Mouse (Mus musculus): ENCODE measurements at regions not wholly inside any gene's neighbourhood (a gene's known extent, or its start where the extent isn't known, plus 50 kb on each side); places are given as distances from the start of the nearest gene placed in this dataset.

- no peak for TF ChIP-seq CTCF (IDR thresholded peaks at IDR 0.05; ENCODE audit: low read depth)
- ATAC-seq (no peak), DNase-seq (ENCODE audit: low spot score) (no peak)
- no peak overlapping the region for H3K27ac ChIP-seq
- H3K9me3 ChIP-seq (ENCODE audit: low read length) = no peaks in the 10 kb centered on the region
- no peak overlapping the region for H3K9ac ChIP-seq (replicated peaks; ENCODE audit: low read length)
- no peak overlapping the region for H3K4me2 ChIP-seq (ENCODE audit: low read depth, low read length)
- no peaks in the 10 kb centered on the region for H3K36me3 ChIP-seq (ENCODE audit: insufficient read depth, low read length)
- H3K4me3 ChIP-seq (ENCODE audit: low read length) = no peak overlapping the region
- WGBS = 65% methylated on average over 3 of the region's 3 CpGs
- H3K27me3 ChIP-seq (ENCODE audit: insufficient read depth, low read length) = no peaks in the 10 kb centered on the region
- H3K4me1 ChIP-seq (ENCODE audit: insufficient read depth, low read length) = no peaks in the 10 kb centered on the region
These were observed 137.3 kb downstream of the Il15 start for GRCm38 (mm10) chr8:82265745-82266144.

GRCm38 (mm10) chr8:82262196-82262595, 140.8 kb downstream of the Il15 start:
- no peak for ATAC-seq
- H3K9me3 ChIP-seq (ENCODE audit: low read length) = no peaks in the 10 kb centered on the region
- H3K9ac ChIP-seq (replicated peaks; ENCODE audit: low read length) = no peak overlapping the region
- no peak for TF ChIP-seq CTCF (IDR thresholded peaks at IDR 0.05; ENCODE audit: low read depth)
- no peak overlapping the region for H3K27ac ChIP-seq
- no peaks in the 10 kb centered on the region for H3K4me1 ChIP-seq (ENCODE audit: insufficient read depth, low read length)
- H3K27me3 ChIP-seq (ENCODE audit: insufficient read depth, low read length) = no peaks in the 10 kb centered on the region
- H3K36me3 ChIP-seq (ENCODE audit: insufficient read depth, low read length) = no peaks in the 10 kb centered on the region
- H3K4me3 ChIP-seq (ENCODE audit: low read length) = no peak overlapping the region
- WGBS = 71% methylated on average over 4 of the region's 4 CpGs
- H3K4me2 ChIP-seq (ENCODE audit: low read depth, low read length) = no peak overlapping the region
- DNase-seq (ENCODE audit: low spot score) = no peak

DNA sequence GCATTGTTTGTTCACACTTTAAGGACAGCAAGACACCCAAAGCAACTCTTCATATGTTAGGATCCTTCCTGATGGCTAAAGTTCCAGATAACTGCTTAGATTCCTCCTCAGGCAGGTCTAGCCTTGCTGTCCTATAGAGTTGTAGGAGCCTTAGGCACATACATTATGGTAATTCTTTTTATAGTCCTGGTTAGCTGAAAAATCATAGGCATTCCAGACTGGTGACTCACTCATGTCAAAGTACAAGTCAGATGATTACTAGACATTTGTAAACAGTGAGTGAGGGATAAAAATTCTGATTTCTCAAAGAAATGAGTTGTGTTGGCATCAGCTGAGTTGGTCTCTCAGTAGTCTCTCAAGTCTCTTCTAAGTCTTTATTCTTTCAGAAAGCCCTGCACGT, 142.4 kb downstream of the Il15 start:
- Histone ChIP-seq H3K27me3 (ENCODE audit: insufficient read depth, low read length) (no peaks in the 10 kb centered on the region), H3K9ac (replicated peaks; ENCODE audit: low read length) (no peak overlapping the region), H3K4me3 (ENCODE audit: low read length) (no peak overlapping the region), H3K4me2 (ENCODE audit: low read depth, low read length) (no peak overlapping the region), H3K36me3 (ENCODE audit: insufficient read depth, low read length) (no peaks in the 10 kb centered on the region), H3K27ac (no peak overlapping the region), H3K4me1 (ENCODE audit: insufficient read depth, low read length) (no peaks in the 10 kb centered on the region), H3K9me3 (ENCODE audit: low read length) (no peaks in the 10 kb centered on the region)
- DNase-seq (ENCODE audit: low spot score) (no peak), ATAC-seq (no peak)
- 78% methylated on average over 1 of the region's 1 CpGs for WGBS
- no peak for TF ChIP-seq CTCF (IDR thresholded peaks at IDR 0.05; ENCODE audit: low read depth)

- H3K36me3 ChIP-seq (ENCODE audit: insufficient read depth, low read length) = no peaks in the 10 kb centered on the region
- no peaks in the 10 kb centered on the region for H3K4me1 ChIP-seq (ENCODE audit: insufficient read depth, low read length)
- TF ChIP-seq CTCF (IDR thresholded peaks at IDR 0.05; ENCODE audit: low read depth) = no peak
- ATAC-seq (no peak), DNase-seq (ENCODE audit: low spot score) (no peak)
- no peaks in the 10 kb centered on the region for H3K9me3 ChIP-seq (ENCODE audit: low read length)
- no peaks in the 10 kb centered on the region for H3K27me3 ChIP-seq (ENCODE audit: insufficient read depth, low read length)
- H3K4me3 ChIP-seq (ENCODE audit: low read length) = no peak overlapping the region
- WGBS = 81% methylated on average over 2 of the region's 2 CpGs
- H3K9ac ChIP-seq (replicated peaks; ENCODE audit: low read length) = no peak overlapping the region
- no peak overlapping the region for H3K4me2 ChIP-seq (ENCODE audit: low read depth, low read length)
- no peak overlapping the region for H3K27ac ChIP-seq
These were observed 147.2 kb downstream of the Il15 start for GRCm38 (mm10) chr8:82255815-82256214.

- no peak for TF ChIP-seq CTCF (IDR thresholded peaks at IDR 0.05; ENCODE audit: low read depth)
- H3K27ac ChIP-seq = no peak overlapping the region
- no peaks in the 10 kb centered on the region for H3K9me3 ChIP-seq (ENCODE audit: low read length)
- ATAC-seq (no peak), DNase-seq (ENCODE audit: low spot score) (no peak)
- H3K4me1 ChIP-seq (ENCODE audit: insufficient read depth, low read length) = no peaks in the 10 kb centered on the region
- no peaks in the 10 kb centered on the region for H3K27me3 ChIP-seq (ENCODE audit: insufficient read depth, low read length)
- H3K36me3 ChIP-seq (ENCODE audit: insufficient read depth, low read length) = no peaks in the 10 kb centered on the region
- H3K4me3 ChIP-seq (ENCODE audit: low read length) = no peak overlapping the region
- no peak overlapping the region for H3K9ac ChIP-seq (replicated peaks; ENCODE audit: low read length)
- no peak overlapping the region for H3K4me2 ChIP-seq (ENCODE audit: low read depth, low read length)
These were observed 150.6 kb downstream of the Il15 start for GRCm38 (mm10) chr8:82252406-82252805.

GRCm38 (mm10) chr8:82249841-82250577, 153.0 kb downstream of the Il15 start:
- no peak overlapping the region for H3K4me3 ChIP-seq (ENCODE audit: low read length)
- H3K36me3 ChIP-seq (ENCODE audit: insufficient read depth, low read length) = no peaks in the 10 kb centered on the region
- ATAC-seq (no peak), DNase-seq (ENCODE audit: low spot score) (no peak)
- H3K27me3 ChIP-seq (ENCODE audit: insufficient read depth, low read length) = no peaks in the 10 kb centered on the region
- 85% methylated on average over 3 of the region's 3 CpGs for WGBS
- H3K9ac ChIP-seq (replicated peaks; ENCODE audit: low read length) = no peak overlapping the region
- no peak overlapping the region for H3K4me2 ChIP-seq (ENCODE audit: low read depth, low read length)
- no peaks in the 10 kb centered on the region for H3K4me1 ChIP-seq (ENCODE audit: insufficient read depth, low read length)
- H3K9me3 ChIP-seq (ENCODE audit: low read length) = no peaks in the 10 kb centered on the region
- H3K27ac ChIP-seq = no peak overlapping the region
- TF ChIP-seq CTCF (IDR thresholded peaks at IDR 0.05; ENCODE audit: low read depth) = no peak

GRCm38 (mm10) chr8:82244076-82244475, 158.9 kb downstream of the Il15 start:
- H3K4me3 ChIP-seq (ENCODE audit: low read length) = no peak overlapping the region
- no peaks in the 10 kb centered on the region for H3K27me3 ChIP-seq (ENCODE audit: insufficient read depth, low read length)
- TF ChIP-seq CTCF (IDR thresholded peaks at IDR 0.05; ENCODE audit: low read depth) = no peak
- 72% methylated on average over 2 of the region's 2 CpGs for WGBS
- H3K9ac ChIP-seq (replicated peaks; ENCODE audit: low read length) = no peak overlapping the region
- DNase-seq (ENCODE audit: low spot score) (no peak), ATAC-seq (no peak)
- H3K9me3 ChIP-seq (ENCODE audit: low read length) = no peaks in the 10 kb centered on the region
- H3K4me2 ChIP-seq (ENCODE audit: low read depth, low read length) = no peak overlapping the region
- no peak overlapping the region for H3K27ac ChIP-seq
- H3K36me3 ChIP-seq (ENCODE audit: insufficient read depth, low read length) = no peaks in the 10 kb centered on the region
- H3K4me1 ChIP-seq (ENCODE audit: insufficient read depth, low read length) = no peaks in the 10 kb centered on the region

Data from hindbrain, postnatal 0 days (tissue).